Mouse (Mus musculus) gastrocnemius, postnatal 36 days (tissue): ENCODE results near the gene Cox6a2. TPM values are rescaled to one million over a fixed set of nuclear protein-coding genes. Genes with fewer than 3 reads are reported as not detected.

Experiments used
- total RNA-seq, 2 experiments: library from RNA; stranded (reverse); gene quantifications; 2 replicates each; pipeline ENCODE4 v1.2.3; 2021

Gene Cox6a2
- total RNA-seq, 2 experiments from 2014 or later: 1,297 to 1,662 TPM

Other genes starting within 250 kb of the Cox6a2 start
- 10 to 100 TPM; 60.9 to 92.2 TPM for gene Fus, start 238.9 kb downstream of the Cox6a2 start, total RNA-seq
- 1 to 10 TPM; 1.2 to 1.6 TPM for gene Pycard, start 212.5 kb downstream of the Cox6a2 start, total RNA-seq
- gene Trim72, start 202.4 kb downstream of the Cox6a2 start, total RNA-seq: 100 to 1,000 TPM; 200 to 226 TPM
- gene Itgam, start 143.7 kb downstream of the Cox6a2 start, total RNA-seq: 1 to 10 TPM; 1.6 TPM
- under 1 TPM in 1 of 2 experiments, not detected in 1; 0.05 TPM for gene Gm49368, start 143.7 kb downstream of the Cox6a2 start, total RNA-seq
- gene Itgax, start 76.8 kb downstream of the Cox6a2 start, total RNA-seq: under 1 TPM; 0.15 to 0.67 TPM
- gene Itgad, start 52.0 kb downstream of the Cox6a2 start, total RNA-seq: not detected
- 1 to 10 TPM; 8.0 to 8.5 TPM for gene Armc5, start 31.0 kb upstream of the Cox6a2 start, total RNA-seq
- 1 to 10 TPM; 1.4 to 1.7 TPM for gene 9130023H24Rik, start 31.6 kb upstream of the Cox6a2 start, total RNA-seq
- gene Tgfb1i1, start 40.4 kb upstream of the Cox6a2 start, total RNA-seq: 1 to 10 TPM; 5.3 to 6.1 TPM
- gene Slc5a2, start 59.3 kb upstream of the Cox6a2 start, total RNA-seq: not detected
- 1 to 10 TPM; 2.5 to 2.6 TPM for gene BC017158, start 91.8 kb upstream of the Cox6a2 start, total RNA-seq
- gene Rgs10, start 212.4 kb upstream of the Cox6a2 start, total RNA-seq: 1 to 10 TPM; 3.1 to 3.4 TPM